Mouse (Mus musculus) megakaryocyte, adult 5-6 weeks (primary cell): ENCODE measurements around the gene Ppp1r14b. TPM values are rescaled to one million over a fixed set of nuclear protein-coding genes. Genes with fewer than 3 reads are reported as not detected.

Experiments
- ATAC-seq: 2 replicates; pipeline ENCODE4 v1.8.0; 2016; ENCODE audit warnings: mild to moderate bottlenecking, inconsistent platforms; ENCODE audit not compliant: poor library complexity, severe bottlenecking
- total RNA-seq, 2 experiments: library from RNA; stranded (forward) in 1 of 2; stranded (reverse) in 1 of 2; fragments of 153-499, 151-499 nt in 1 of 2; fragments of 221-1000, 200-1000 nt in 1 of 2; gene quantifications; 2 replicates each; pipeline versions ENCODE4 v1.2.3 to v1.2.4; 2015 to 2017

Ppp1r14b gene
- total RNA-seq (2015) (54.3 and 63.8 TPM in 2 replicates), total RNA-seq (2017) (43.8 and 45.2 TPM in 2 replicates)

- peak; percentile 63 for ATAC-seq
Observed at GRCm38 (mm10) chr19:6974211-6975205, at the start of gene Ppp1r14b. TSS of gene Ppp1r14b (plus strand) at chr19:6974968.

- no peak for ATAC-seq
Observed at GRCm38 (mm10) chr19:6925307-6925573, 49.5 kb upstream of the Ppp1r14b start, which contains the start of gene Catsperz. TSS of gene Catsperz (minus strand) at chr19:6925380.

DNA sequence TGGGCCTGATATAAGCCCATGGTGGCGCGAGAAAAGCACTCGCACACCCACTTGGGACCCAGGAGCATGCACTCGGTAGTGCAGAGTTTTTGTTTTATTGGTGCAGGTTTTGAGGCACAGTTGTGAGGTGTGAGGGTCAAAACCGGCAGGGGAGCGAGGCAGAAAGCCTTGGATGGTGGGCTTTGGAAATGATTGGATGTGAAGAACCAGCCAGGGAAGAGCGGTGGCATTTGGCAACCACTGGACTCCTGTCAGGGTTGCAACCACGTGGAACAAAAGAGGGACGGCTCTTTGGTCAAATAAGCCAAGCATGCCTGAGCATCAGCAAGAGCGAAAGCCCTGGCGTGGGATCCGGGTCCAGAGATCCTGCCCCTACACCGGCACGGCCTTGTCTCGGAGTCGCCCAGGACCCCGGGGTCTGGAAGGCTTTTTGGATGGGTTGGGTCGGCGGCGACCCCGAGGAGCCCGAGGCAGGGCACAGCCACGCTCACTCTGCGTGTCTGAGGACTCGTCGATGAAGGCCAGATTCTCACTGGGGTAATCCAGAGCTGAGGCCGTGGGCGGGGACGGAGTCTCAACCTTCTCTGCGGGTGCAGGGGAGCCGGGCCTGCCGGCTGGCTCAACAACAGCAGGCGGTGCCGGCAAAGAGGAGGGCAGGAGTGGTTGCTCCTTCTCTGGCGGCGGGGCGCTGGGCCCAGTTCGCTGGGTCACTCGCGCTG, 49.0 kb upstream of the Ppp1r14b start:
- no peak for ATAC-seq

- no peak for ATAC-seq
Observed at GRCm38 (mm10) chr19:6926559-6927255, 48.1 kb upstream of the Ppp1r14b start.

DNA sequence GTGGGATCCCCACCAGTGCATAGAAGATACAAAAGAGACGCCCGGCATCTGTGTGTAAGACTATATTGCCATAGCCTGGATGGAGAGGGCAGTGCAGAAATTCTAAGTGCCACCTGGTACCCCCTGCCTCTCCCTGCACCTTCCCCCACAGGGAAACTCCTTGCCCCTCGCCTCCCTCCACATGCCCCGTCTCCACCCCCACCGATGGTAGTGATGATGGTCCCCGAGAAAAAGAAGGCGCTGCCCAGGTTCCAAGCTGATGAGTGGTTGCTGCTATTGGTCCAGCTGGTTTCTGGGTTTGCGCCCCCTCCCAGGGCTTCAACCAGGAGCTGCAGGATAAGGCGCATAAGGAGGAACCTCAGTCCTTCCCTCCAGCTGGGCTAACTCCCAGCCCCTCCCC, 46.7 kb upstream of the Ppp1r14b start:
- ATAC-seq, result no peak

DNA sequence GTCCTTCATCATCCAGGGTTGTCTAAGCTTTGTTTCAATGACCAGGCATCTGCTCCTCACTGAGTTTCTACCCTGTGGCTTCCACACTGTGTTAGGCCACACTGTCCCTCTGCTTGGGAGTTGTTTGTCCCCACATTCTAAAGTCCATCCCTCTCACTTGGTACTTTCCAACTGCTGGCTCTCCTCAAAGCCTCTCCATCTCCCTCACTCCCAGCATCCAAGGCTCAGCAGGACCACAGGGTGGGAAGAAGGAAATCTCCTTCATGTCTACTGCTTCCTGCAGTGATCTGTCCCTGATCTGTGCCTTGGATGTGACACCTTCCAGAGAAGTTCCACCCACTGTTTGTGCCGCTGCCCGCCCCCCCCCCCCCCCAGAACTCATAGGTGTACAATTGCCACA, 43.8 kb upstream of the Ppp1r14b start:
- no peak for ATAC-seq

GRCm38 (mm10) chr19:6932018-6932417, 42.8 kb upstream of the Ppp1r14b start:
- no peak for ATAC-seq

DNA sequence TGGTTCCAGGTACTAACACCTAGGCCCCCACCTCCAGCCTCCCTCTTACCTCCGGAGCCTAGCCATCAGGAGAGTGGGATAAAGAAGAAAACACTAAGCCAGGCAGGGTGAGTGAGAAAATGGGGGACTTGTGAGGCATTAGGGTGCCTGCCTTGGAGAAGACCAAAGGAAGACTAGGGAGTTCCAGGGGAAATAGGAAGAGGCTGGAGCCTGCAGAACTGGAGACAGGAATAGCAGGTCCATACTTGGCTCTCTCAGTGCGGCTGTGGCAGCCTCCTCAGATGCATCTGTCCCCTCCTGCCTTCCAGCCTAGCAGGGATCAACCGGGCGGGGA, 41.7 kb upstream of the Ppp1r14b start:
- no peak for ATAC-seq

DNA sequence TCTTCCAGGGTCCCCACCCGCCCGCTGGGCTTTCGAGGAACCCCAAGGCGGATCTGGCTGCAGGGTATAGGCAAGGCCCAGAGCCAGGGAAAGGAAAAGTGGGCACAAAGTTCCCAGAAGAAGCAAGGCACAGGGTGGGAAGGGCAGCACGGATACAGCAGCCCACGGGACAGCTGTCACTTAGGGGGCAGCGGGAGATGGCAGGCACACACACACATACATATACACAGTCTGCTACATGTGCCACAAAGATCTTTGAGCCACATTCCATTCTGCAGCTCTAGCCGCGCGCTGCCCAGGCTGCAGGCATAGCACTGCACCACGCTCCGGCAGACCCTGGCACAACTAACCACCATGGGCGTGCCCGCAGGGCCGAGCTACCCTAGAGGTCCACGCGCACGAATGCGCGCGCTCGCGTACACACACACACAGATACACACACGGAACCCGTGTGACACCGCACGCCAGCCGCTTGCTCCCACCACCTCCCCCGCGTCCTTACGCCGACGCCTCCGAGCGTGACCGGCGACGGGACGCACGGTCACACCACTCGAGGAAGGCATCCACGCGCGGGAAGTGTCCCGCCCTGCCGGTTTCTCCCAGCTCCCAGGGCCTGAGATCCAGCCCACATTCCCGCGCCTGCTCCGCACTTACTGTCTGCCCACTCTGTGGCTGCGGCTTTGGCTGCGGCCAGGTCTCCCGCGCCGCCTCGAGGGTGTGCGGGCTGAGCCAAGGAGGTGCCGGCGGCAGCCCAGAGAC, 41.2 kb upstream of the Ppp1r14b start:
- peak; percentile 27; the same call in 1 of the 2 replicates for ATAC-seq

DNA sequence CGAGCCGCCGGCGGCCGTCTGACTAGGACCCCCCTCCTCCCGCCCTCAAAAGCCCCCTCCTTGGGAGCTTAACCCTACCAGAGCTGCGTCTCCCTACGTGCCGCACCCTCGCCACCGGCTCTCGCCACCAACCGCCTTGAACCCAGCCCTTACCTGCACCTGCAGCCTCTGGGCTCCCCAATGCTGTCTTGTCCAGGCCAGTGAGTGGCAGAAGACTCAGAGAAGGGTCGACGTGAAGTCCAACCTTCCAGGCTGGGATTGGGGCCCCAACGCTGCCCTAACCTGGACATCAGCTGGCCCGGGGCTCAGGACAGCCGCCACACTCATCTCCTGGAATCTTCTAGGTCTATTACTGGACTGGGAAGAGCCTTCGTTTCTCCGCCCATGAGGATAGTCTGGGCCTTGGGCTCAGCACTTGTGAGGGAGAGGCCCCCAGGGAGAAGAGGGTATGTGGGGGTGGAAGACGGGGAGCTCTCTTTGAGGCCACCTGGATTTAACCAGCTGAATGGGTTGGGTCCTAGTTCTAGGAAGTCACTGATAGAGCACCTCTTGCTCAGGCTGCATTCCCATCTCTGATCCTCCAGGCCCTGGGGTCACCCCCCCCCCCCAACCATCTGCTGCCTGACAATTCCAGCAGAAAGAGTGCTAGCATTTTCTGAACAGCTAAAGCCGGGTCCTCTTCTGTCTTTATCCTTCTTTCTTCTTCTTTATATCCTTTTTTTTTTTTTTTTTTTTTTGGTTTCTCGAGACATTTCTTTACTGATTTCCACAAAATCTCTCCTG, 40.4 kb upstream of the Ppp1r14b start, which contains the start of gene Kcnk4:
Kcnk4 (minus strand) TSS at position 321 of the 783 bp plus-strand sequence.
- ATAC-seq, result no peak

DNA sequence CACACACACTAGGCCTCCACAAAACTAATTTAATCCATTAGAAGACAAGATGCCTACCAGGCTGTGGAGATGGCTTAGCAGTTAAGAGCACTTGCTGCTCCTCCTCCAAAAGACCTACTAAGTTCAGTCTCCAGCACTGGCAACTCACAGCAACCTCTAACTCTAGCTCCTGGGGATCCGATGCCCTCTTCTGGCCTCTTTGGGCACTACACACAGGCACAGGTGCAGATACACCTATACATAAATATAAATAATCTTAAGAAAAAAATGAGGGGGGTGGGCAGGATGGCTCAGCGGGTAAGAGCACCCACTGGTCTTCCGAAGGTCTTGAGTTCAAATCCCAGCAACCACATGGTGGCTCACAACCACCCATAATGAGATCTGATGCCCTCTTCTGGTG, 38.5 kb upstream of the Ppp1r14b start:
- peak; percentile 43; the same call in 1 of the 2 replicates for ATAC-seq

- ATAC-seq, result no peak
Observed at GRCm38 (mm10) chr19:6937541-6938465, 37.0 kb upstream of the Ppp1r14b start.

DNA sequence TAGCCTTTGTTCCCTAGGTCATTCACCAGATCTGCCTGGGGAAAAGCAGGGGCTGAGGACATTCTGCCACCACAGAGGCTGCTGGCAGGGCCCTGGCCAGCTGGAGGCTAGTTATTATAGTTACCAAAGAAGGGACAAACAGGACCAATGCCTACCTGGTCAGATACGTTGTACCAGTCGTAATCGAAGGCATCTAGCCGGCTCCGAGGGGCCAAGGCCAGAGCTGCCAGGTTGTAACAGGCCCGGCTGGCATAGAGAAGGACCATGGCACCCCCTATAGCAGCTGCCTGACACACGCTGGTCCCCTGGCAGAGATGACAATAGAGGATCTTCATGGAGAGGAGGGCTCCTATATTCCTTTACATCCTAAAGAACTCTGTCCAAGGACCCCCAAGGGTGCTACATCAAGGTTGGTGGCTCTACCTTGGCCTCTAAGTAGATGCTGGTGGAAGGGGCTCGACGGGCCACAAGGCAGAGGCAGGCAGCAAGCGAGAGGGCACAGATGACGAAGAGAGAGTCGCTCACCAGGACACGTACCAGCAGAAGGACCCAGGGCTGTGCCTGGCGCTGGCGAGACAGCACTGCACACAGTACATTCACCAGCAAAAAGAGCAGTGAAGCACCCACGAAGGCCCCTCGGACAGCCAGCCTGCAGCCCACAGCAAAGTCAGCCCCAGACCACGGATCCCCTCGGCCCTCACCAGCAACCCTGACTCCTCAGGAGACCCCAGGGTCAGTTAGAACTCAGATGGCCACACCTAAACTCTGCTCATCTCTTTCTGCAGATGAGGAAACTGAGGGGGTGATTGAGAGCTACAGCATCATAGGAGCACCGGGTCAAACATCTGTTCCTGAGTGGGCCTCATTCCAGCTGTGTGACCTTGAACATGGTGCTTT, 35.4 kb upstream of the Ppp1r14b start:
- no peak for ATAC-seq

DNA sequence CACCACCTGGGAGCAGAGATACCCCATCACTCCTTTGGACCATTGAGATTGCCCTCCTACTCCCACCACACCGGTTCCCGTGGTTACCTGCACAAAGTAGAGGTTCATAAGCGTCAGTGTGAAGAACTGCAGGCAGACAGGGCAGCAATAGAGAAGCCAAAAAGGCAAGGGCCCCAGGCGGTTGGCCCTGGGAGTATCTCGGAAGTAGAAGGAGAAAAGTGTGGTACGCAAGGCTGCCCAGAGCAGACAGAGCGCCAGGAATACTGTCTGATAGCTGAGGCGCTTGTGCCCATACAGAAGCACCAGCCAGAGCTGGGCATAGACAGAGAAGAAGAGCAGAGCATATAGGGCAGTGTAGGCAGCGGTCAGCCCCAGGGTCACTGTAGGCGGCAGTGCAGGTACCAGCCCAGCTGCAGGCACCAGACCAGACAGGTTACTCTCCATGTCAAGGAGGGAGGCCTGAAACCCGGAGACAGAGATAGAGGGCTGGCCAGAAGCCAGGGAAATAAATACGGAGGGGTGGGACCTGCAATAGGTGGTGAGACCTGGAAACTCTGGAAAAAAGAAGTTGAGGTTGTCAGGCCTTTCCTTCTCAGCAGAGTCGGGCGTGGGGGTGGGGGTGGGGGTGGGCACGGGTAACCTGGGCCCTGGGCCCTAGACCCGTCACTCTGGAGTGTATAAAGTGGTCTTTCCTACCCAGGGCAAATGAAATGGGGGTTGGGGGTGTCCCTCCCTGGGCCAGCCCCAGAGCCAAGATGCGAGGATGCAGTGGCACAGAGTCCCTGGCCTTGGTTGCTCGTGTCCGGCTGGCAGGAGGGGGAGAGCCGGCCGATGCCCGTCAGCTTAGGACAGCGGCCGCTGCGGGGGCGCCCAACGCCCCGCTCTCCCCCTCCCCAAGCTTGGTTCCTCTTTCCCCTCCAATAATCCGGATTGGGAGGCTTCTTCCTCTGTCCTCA, 34.1 kb upstream of the Ppp1r14b start:
- no peak for ATAC-seq

DNA sequence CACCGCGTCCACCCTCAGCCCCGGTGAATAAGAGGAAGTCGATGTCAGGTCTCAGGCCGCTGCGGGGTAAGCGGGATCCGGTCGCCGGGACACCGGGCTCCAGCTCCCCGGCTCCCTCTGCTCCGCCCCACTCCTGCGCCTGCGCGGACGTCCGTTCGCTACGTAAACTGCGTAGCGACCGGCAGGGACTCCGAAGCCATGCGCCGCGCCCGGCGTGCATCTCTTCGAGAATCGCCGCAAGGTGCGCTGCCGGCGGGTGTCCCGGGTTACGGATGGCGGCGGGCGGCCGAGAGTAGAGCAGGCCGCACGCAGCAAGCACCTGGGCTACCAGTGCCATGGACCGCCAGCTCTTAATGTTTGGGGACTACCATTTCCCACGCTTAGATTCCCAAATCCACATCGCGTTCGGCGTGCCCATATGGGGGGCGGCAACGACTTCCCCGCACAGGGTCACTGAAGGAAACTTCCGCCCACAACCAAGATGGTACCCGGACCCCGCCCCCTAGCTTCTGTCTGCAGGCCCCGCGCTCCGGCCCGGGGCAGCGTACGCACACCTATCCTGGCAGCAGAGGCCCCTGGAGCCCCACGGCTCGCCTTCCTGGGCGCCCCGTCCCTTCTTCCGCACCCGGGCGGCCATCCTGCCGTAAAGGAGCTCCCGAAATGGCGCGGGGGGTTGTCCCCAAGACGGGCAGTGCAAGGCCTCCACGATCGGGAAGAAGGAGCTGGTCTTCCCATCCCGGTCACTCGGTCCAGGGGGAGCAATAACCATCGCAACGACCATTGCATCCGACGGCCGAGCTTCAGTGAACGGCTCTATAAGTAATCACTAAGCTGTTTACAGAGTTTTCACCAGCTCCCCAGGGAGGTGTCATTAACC, 33.2 kb upstream of the Ppp1r14b start, which contains the start of gene Bad:
Bad (plus strand) TSS at position 490 of the 877 bp plus-strand sequence.
- ATAC-seq, result peak; percentile 86
